Mouse (Mus musculus) heart, embryonic 12.5 days (tissue): ENCODE results near the gene Sipa1l1. TPM values are rescaled to one million over a fixed set of nuclear protein-coding genes. Genes with fewer than 3 reads are reported as not detected.

Source experiments
- ATAC-seq: fragments of 200-750 bp; cut with Nextera tagmentation; 2 replicates; pipeline ENCODE4 v1.8.0; 2017; ENCODE audit warnings: moderate TSS enrichment, moderate library complexity; ENCODE audit not compliant: insufficient number of reproducible peaks, low FRiP score
- H3K27ac ChIP-seq: fragments of 300-500 bp; sonication (generic); 2 replicates; pipeline ENCODE4 v1.5.1; 2016; ENCODE audit warnings: mild to moderate bottlenecking, moderate library complexity; ENCODE audit not compliant: poor library complexity, severe bottlenecking
- H3K27me3 ChIP-seq: fragments of 300-500 bp; sonication (generic); replicated peaks from 2 replicates; pipeline ENCODE4 v1.6.1; 2016; ENCODE audit warnings: mild to moderate bottlenecking, moderate library complexity
- H3K36me3 ChIP-seq: fragments of 300-500 bp; sonication (generic); 2 replicates; pipeline ENCODE4 v1.6.1; 2016; ENCODE audit warnings: mild to moderate bottlenecking, moderate library complexity
- H3K4me1 ChIP-seq: fragments of 300-500 bp; sonication (generic); replicated peaks from 2 replicates; pipeline ENCODE4 v1.6.1; 2016; ENCODE audit warnings: mild to moderate bottlenecking
- H3K4me2 ChIP-seq: fragments of 300-500 bp; sonication (generic); 2 replicates; pipeline ENCODE4 v1.6.1; 2016; ENCODE audit warnings: mild to moderate bottlenecking, moderate library complexity
- H3K4me3 ChIP-seq: fragments of 300-500 bp; sonication (generic); 2 replicates; pipeline ENCODE4 v1.5.1; 2016; ENCODE audit warnings: mild to moderate bottlenecking
- H3K9ac ChIP-seq: fragments of 300-500 bp; sonication (generic); 2 replicates; pipeline ENCODE4 v1.6.1; 2016; ENCODE audit warnings: mild to moderate bottlenecking, moderate library complexity
- H3K9me3 ChIP-seq: fragments of 300-500 bp; sonication (generic); replicated peaks from 2 replicates; pipeline ENCODE4 v1.6.1; 2016; ENCODE audit warnings: mild to moderate bottlenecking, moderate library complexity
- WGBS: fragments of 180-500 bp; shearing (Covaris S2); methylation state at CpG from one replicate; pipeline ENCODE4 v1.1.7; 2016; 5-methylcytosine and 5-hydroxymethylcytosine counted together
- polyA plus RNA-seq: library from polyadenylated mRNA; unstranded; fragments of >200 nt; fragmentation: Nextera tagmentation; extraction: Ambion mirVana; gene quantifications from 2 replicates; pipeline ENCODE4 v1.2.1, GENCODE M21; 2016

Sipa1l1 gene
- polyA plus RNA-seq, 1 experiment from 2014 or later = 35.5 TPM

GRCm38 (mm10) chr12:82322759-82323451 is 153.8 kb downstream of the Sipa1l1 start:
- peaks cover 27% of the 10 kb centered on the region for H3K4me1 ChIP-seq
- no peak for ATAC-seq
- no peaks in the 10 kb centered on the region for H3K36me3 ChIP-seq
- no peak overlapping the region for H3K9ac ChIP-seq
- H3K4me3 ChIP-seq = no peak overlapping the region
- H3K4me2 ChIP-seq = no peak overlapping the region
- H3K27ac ChIP-seq = no peak overlapping the region
- H3K27me3 ChIP-seq = no peaks in the 10 kb centered on the region
- H3K9me3 ChIP-seq = no peaks in the 10 kb centered on the region
- 58% methylated on average over 7 of the region's 7 CpGs for WGBS

- no peak for ATAC-seq
- 68% methylated on average over 5 of the region's 5 CpGs for WGBS
- no peak overlapping the region for H3K27ac ChIP-seq
- H3K4me3 ChIP-seq = no peak overlapping the region
- no peak overlapping the region for H3K4me2 ChIP-seq
- H3K4me1 ChIP-seq = peaks cover 34% of the 10 kb centered on the region
- H3K36me3 ChIP-seq = no peaks in the 10 kb centered on the region
- H3K27me3 ChIP-seq = no peaks in the 10 kb centered on the region
- H3K9me3 ChIP-seq = no peaks in the 10 kb centered on the region
- H3K9ac ChIP-seq = no peak overlapping the region
These were observed 155.5 kb downstream of the Sipa1l1 start for GRCm38 (mm10) chr12:82324621-82325020.

GRCm38 (mm10) chr12:82325502-82325901 is 156.4 kb downstream of the Sipa1l1 start:
- ATAC-seq = no peak
- Histone ChIP-seq H3K9me3 (no peaks in the 10 kb centered on the region), H3K4me2 (no peak overlapping the region), H3K27ac (no peak overlapping the region), H3K4me3 (no peak overlapping the region), H3K4me1 (peaks cover 33% of the 10 kb centered on the region), H3K36me3 (no peaks in the 10 kb centered on the region), H3K9ac (no peak overlapping the region), H3K27me3 (no peaks in the 10 kb centered on the region)
- 83% methylated on average over 3 of the region's 3 CpGs for WGBS

GRCm38 (mm10) chr12:82326438-82326837 is 157.3 kb downstream of the Sipa1l1 start:
- no peaks in the 10 kb centered on the region for H3K27me3 ChIP-seq
- no peak overlapping the region for H3K4me3 ChIP-seq
- ATAC-seq = no peak
- H3K9me3 ChIP-seq = no peaks in the 10 kb centered on the region
- peaks cover 40% of the 10 kb centered on the region for H3K4me1 ChIP-seq
- WGBS = 63% methylated on average over 8 of the region's 8 CpGs
- H3K9ac ChIP-seq = no peak overlapping the region
- H3K4me2 ChIP-seq = no peak overlapping the region
- H3K27ac ChIP-seq = no peak overlapping the region
- no peaks in the 10 kb centered on the region for H3K36me3 ChIP-seq

- Histone ChIP-seq H3K4me3 (no peak overlapping the region), H3K36me3 (no peaks in the 10 kb centered on the region), H3K27me3 (no peaks in the 10 kb centered on the region), H3K9ac (no peak overlapping the region), H3K4me1 (peaks cover 48% of the 10 kb centered on the region), H3K9me3 (no peaks in the 10 kb centered on the region), H3K27ac (no peak overlapping the region), H3K4me2 (no peak overlapping the region)
- ATAC-seq = no peak
- 96% methylated on average over 1 of the region's 1 CpGs for WGBS
These were observed 159.0 kb downstream of the Sipa1l1 start for GRCm38 (mm10) chr12:82328112-82328511.

GRCm38 (mm10) chr12:82332836-82333614 is 163.9 kb downstream of the Sipa1l1 start:
- no peak overlapping the region for H3K27ac ChIP-seq
- 78% methylated on average over 12 of the region's 12 CpGs for WGBS
- H3K4me1 ChIP-seq = peaks cover 54% of the 10 kb centered on the region
- no peak overlapping the region for H3K4me3 ChIP-seq
- no peaks in the 10 kb centered on the region for H3K9me3 ChIP-seq
- H3K9ac ChIP-seq = no peak overlapping the region
- ATAC-seq = no peak
- H3K4me2 ChIP-seq = no peak overlapping the region
- no peaks in the 10 kb centered on the region for H3K36me3 ChIP-seq
- no peaks in the 10 kb centered on the region for H3K27me3 ChIP-seq

GRCm38 (mm10) chr12:82333999-82334398 is 164.9 kb downstream of the Sipa1l1 start:
- H3K4me1 ChIP-seq = peaks cover 55% of the 10 kb centered on the region
- 80% methylated on average over 5 of the region's 5 CpGs for WGBS
- no peaks in the 10 kb centered on the region for H3K27me3 ChIP-seq
- H3K36me3 ChIP-seq = no peaks in the 10 kb centered on the region
- H3K4me3 ChIP-seq = no peak overlapping the region
- no peak for ATAC-seq
- no peaks in the 10 kb centered on the region for H3K9me3 ChIP-seq
- no peak overlapping the region for H3K9ac ChIP-seq
- H3K27ac ChIP-seq = no peak overlapping the region
- H3K4me2 ChIP-seq = no peak overlapping the region

GRCm38 (mm10) chr12:82334550-82334949 is 165.4 kb downstream of the Sipa1l1 start:
- H3K36me3 ChIP-seq = no peaks in the 10 kb centered on the region
- ATAC-seq = no peak
- H3K4me3 ChIP-seq = no peak overlapping the region
- H3K4me1 ChIP-seq = peaks cover 55% of the 10 kb centered on the region
- H3K27me3 ChIP-seq = no peaks in the 10 kb centered on the region
- WGBS = 52% methylated on average over 4 of the region's 4 CpGs
- H3K9me3 ChIP-seq = no peaks in the 10 kb centered on the region
- no peak overlapping the region for H3K4me2 ChIP-seq
- H3K27ac ChIP-seq = no peak overlapping the region
- no peak overlapping the region for H3K9ac ChIP-seq

- Histone ChIP-seq H3K9me3 (no peaks in the 10 kb centered on the region), H3K4me2 (no peak overlapping the region), H3K27me3 (no peaks in the 10 kb centered on the region), H3K4me3 (no peak overlapping the region), H3K9ac (no peak overlapping the region), H3K27ac (0 out of 2 replicates have a peak overlapping the region, but pooled peaks have one; percentile 18), H3K36me3 (no peaks in the 10 kb centered on the region), H3K4me1 (peaks cover 59% of the 10 kb centered on the region)
- ATAC-seq = no peak
- 3% methylated on average over 1 of the region's 1 CpGs for WGBS
These were observed 166.0 kb downstream of the Sipa1l1 start for GRCm38 (mm10) chr12:82335095-82335494.

GRCm38 (mm10) chr12:82338550-82338949 is 169.4 kb downstream of the Sipa1l1 start:
- no peaks in the 10 kb centered on the region for H3K27me3 ChIP-seq
- ATAC-seq = no peak
- H3K4me1 ChIP-seq = peaks cover 40% of the 10 kb centered on the region
- H3K9ac ChIP-seq = no peak overlapping the region
- H3K4me3 ChIP-seq = no peak overlapping the region
- H3K4me2 ChIP-seq = no peak overlapping the region
- no peak overlapping the region for H3K27ac ChIP-seq
- 80% methylated on average over 4 of the region's 4 CpGs for WGBS
- no peaks in the 10 kb centered on the region for H3K9me3 ChIP-seq
- H3K36me3 ChIP-seq = peaks cover 13% of the 10 kb centered on the region

- Histone ChIP-seq H3K36me3 (peaks cover 13% of the 10 kb centered on the region), H3K27ac (peak overlapping the region; percentile 36), H3K9ac (peak overlapping the region; percentile 3; the same call in 1 of the 2 replicates), H3K4me1 (peaks cover 32% of the 10 kb centered on the region), H3K4me3 (peak overlapping the region; percentile 32), H3K4me2 (peak overlapping the region; percentile 68), H3K27me3 (no peaks in the 10 kb centered on the region), H3K9me3 (no peaks in the 10 kb centered on the region)
- no peak for ATAC-seq
- WGBS = 18% methylated on average over 18 of the region's 18 CpGs
These were observed 170.2 kb downstream of the Sipa1l1 start for GRCm38 (mm10) chr12:82339221-82339861.
